Mouse (Mus musculus): ENCODE measurements around the gene Htr1d.

GRCm38 (mm10) chr4:136419386-136419785 is 3.9 kb upstream of the Htr1d start:
- TF ChIP-seq CTCF (IDR thresholded peaks at IDR 0.05 in 2 of 3, conservative IDR thresholded peaks at IDR 0.05 in 1 of 3; ENCODE audit: control insufficient read depth in 1 of 3, insufficient read depth in 1 of 3, low read depth in 2 of 3, low read length in 3 of 3, poor library complexity in 1 of 3, severe bottlenecking in 1 of 3) (no peak), EP300 (IDR thresholded peaks at IDR 0.05; ENCODE audit: low read depth in 1 of 2, low read length in 2 of 2) (no peak), BHLHE40 (IDR thresholded peaks at IDR 0.05; ENCODE audit: borderline replicate concordance, low read depth, low read length) (no peak), ZC3H11A (IDR thresholded peaks at IDR 0.05; ENCODE audit: low read depth, low read length) (no peak), POLR2AphosphoS2 (IDR thresholded peaks at IDR 0.05; ENCODE audit: low read length) (no peak), ZKSCAN1 (IDR thresholded peaks at IDR 0.05; ENCODE audit: low read depth, low read length) (no peak), MYC (IDR thresholded peaks at IDR 0.05; ENCODE audit: low read depth, low read length) (no peak), POLR2A (IDR thresholded peaks at IDR 0.05; ENCODE audit: control insufficient read depth in 1 of 2, insufficient read depth in 1 of 2, low read depth in 1 of 2, low read length in 2 of 2, poor library complexity in 1 of 2) (no peak), MXI1 (IDR thresholded peaks at IDR 0.05; ENCODE audit: low read depth, low read length) (no peak), GATA1 (IDR thresholded peaks at IDR 0.05; ENCODE audit: low read depth, low read length) (no peak)
